Mouse (Mus musculus) myocyte (in vitro differentiated cells): ENCODE measurements around the gene Fam222b. TPM values are rescaled to one million over a fixed set of nuclear protein-coding genes. Genes with fewer than 3 reads are reported as not detected.

ENCODE experiments used
- H3K27me3 ChIP-seq: one replicate; pipeline ENCODE4 v1.6.1; 2011; ENCODE audit not compliant: control insufficient read depth, insufficient read depth, insufficient read length
- H3K36me3 ChIP-seq: one replicate; pipeline ENCODE4 v1.6.1; 2011; ENCODE audit not compliant: control insufficient read depth, insufficient read depth
- H3K4me2 ChIP-seq: one replicate; pipeline ENCODE4 v1.6.1; 2011; ENCODE audit warnings: low read depth, control low read depth
- H3K4me3 ChIP-seq: one replicate; pipeline ENCODE4 v1.5.1; 2011; ENCODE audit warnings: mild to moderate bottlenecking, control low read depth, moderate library complexity
- H3K79me2 ChIP-seq: one replicate; pipeline ENCODE4 v1.6.1; 2011; ENCODE audit not compliant: control insufficient read depth, insufficient read depth
- H3ac ChIP-seq: one replicate; pipeline ENCODE4 v1.6.1; 2011; ENCODE audit not compliant: control insufficient read depth, insufficient read length
- CEBPB ChIP-seq: IDR thresholded peaks from 2 replicates; pipeline ENCODE4 v1.6.1; 2011; ENCODE audit warnings: mild to moderate bottlenecking, moderate library complexity; ENCODE audit not compliant: poor library complexity, insufficient read depth, severe bottlenecking
- E2F4 ChIP-seq: IDR thresholded peaks from one replicate; pipeline ENCODE4 v1.6.1; 2011; ENCODE audit warnings: mild to moderate bottlenecking, control low read depth, moderate library complexity; ENCODE audit not compliant: insufficient read depth
- MAX ChIP-seq: IDR thresholded peaks from one replicate; pipeline ENCODE4 v1.6.1; 2011; ENCODE audit warnings: low read depth, mild to moderate bottlenecking, control low read depth
- MYOD1 ChIP-seq, 3 experiments: IDR thresholded peaks; one replicate each; pipeline ENCODE4 v1.6.1; 2011; ENCODE audit warnings: control low read depth in 2 of 3, low read depth in 2 of 3, mild to moderate bottlenecking in 2 of 3, moderate library complexity in 1 of 3; ENCODE audit not compliant: insufficient read length in 2 of 3, control insufficient read depth in 1 of 3
- MYOG ChIP-seq, 3 experiments: IDR thresholded peaks; one replicate each; pipeline ENCODE4 v1.6.1; 2011; ENCODE audit warnings: control low read depth in 2 of 3, low read depth in 2 of 3, mild to moderate bottlenecking in 2 of 3; ENCODE audit not compliant: insufficient read length in 2 of 3, control insufficient read depth in 1 of 3, insufficient read depth in 1 of 3
- POLR2A ChIP-seq: IDR thresholded peaks from one replicate; pipeline ENCODE4 v1.6.1; 2011; ENCODE audit warnings: low read depth, mild to moderate bottlenecking, control low read depth, moderate library complexity; ENCODE audit not compliant: insufficient read length
- POLR2AphosphoS2 ChIP-seq: IDR thresholded peaks from one replicate; pipeline ENCODE4 v1.6.1; 2011; ENCODE audit warnings: low read depth, control low read depth; ENCODE audit not compliant: insufficient read length
- REST ChIP-seq: IDR thresholded peaks from one replicate; pipeline ENCODE4 v1.6.1; 2011; ENCODE audit warnings: mild to moderate bottlenecking, control low read depth, moderate library complexity; ENCODE audit not compliant: insufficient read depth, insufficient read length
- SRF ChIP-seq: IDR thresholded peaks from one replicate; pipeline ENCODE4 v1.6.1; 2011; ENCODE audit warnings: low read depth; ENCODE audit not compliant: control insufficient read depth, insufficient read length
- TCF12 ChIP-seq: IDR thresholded peaks from one replicate; pipeline ENCODE4 v1.6.1; 2011; ENCODE audit warnings: mild to moderate bottlenecking, control low read depth; ENCODE audit not compliant: poor library complexity, insufficient read depth, severe bottlenecking
- TCF3 ChIP-seq: IDR thresholded peaks from one replicate; pipeline ENCODE4 v1.6.1; 2011; ENCODE audit warnings: low read depth, control low read depth; ENCODE audit not compliant: insufficient read length
- USF1 ChIP-seq: IDR thresholded peaks from one replicate; pipeline ENCODE4 v1.6.1; 2011; ENCODE audit warnings: low read depth, mild to moderate bottlenecking, control low read depth, moderate library complexity
- polyA plus RNA-seq: library from polyadenylated mRNA; unstranded; fragments of >200 nt; fragmentation: generic; extraction: Trizol; gene quantifications from one replicate; pipeline ENCODE4 v1.2.1, GENCODE M21; 2012; ENCODE audit warnings: missing spikeins

The Fam222b gene
- polyA plus RNA-seq, 1 experiment = 16.1 TPM

- peak overlapping the region; percentile 28 for H3K4me3 ChIP-seq
- no peaks in the 10 kb centered on the region for H3K36me3 ChIP-seq
- peak overlapping the region; percentile 41 for H3ac ChIP-seq
- H3K27me3 ChIP-seq = no peaks in the 10 kb centered on the region
- H3K79me2 ChIP-seq = peaks cover 94% of the 10 kb centered on the region
- TF ChIP-seq POLR2A (peak; percentile 21), MYOD1 (IDR thresholded peaks at IDR 0.05; ENCODE audit: control insufficient read depth in 1 of 3, insufficient read length in 2 of 3, low read depth in 2 of 3) (peak in 1 of 3 experiments; percentile 18), SRF (no peak), POLR2AphosphoS2 (no peak)
- peak overlapping the region; percentile 80 for H3K4me2 ChIP-seq
Measured at GRCm38 (mm10) chr11:78114676-78115366, 20.4 kb downstream of the Fam222b start.

- TF ChIP-seq E2F4 = peak; percentile 48
- TF ChIP-seq REST = no peak
- TF ChIP-seq POLR2AphosphoS2 = no peak
- Histone ChIP-seq H3ac (peak overlapping the region; percentile 41), H3K36me3 (no peaks in the 10 kb centered on the region), H3K4me3 (peak overlapping the region; percentile 28), H3K27me3 (no peaks in the 10 kb centered on the region), H3K79me2 (peaks cover 94% of the 10 kb centered on the region), H3K4me2 (peak overlapping the region; percentile 80)
Measured at GRCm38 (mm10) chr11:78115367-78116145, 21.1 kb downstream of the Fam222b start.

GRCm38 (mm10) chr11:78116146-78116410 is 21.6 kb downstream of the Fam222b start:
- peak overlapping the region; percentile 73 for H3K4me2 ChIP-seq
- no peak overlapping the region for H3ac ChIP-seq
- no peaks in the 10 kb centered on the region for H3K36me3 ChIP-seq
- H3K79me2 ChIP-seq = peaks cover 94% of the 10 kb centered on the region
- H3K4me3 ChIP-seq = peak overlapping the region; percentile 28
- TF ChIP-seq SRF (no peak), MYOG (IDR thresholded peaks at IDR 0.05; ENCODE audit: control insufficient read depth in 1 of 3, insufficient read depth in 1 of 3, insufficient read length in 2 of 3, low read depth in 2 of 3) (no peak), USF1 (no peak), MAX (no peak), TCF3 (no peak), E2F4 (no peak), POLR2A (no peak), POLR2AphosphoS2 (no peak), REST (no peak), TCF12 (no peak), CEBPB (no peak), MYOD1 (IDR thresholded peaks at IDR 0.05; ENCODE audit: control insufficient read depth in 1 of 3, insufficient read length in 2 of 3, low read depth in 2 of 3) (no peak)
- no peaks in the 10 kb centered on the region for H3K27me3 ChIP-seq

- TF ChIP-seq TCF12 (no peak), POLR2AphosphoS2 (no peak), MYOD1 (IDR thresholded peaks at IDR 0.05; ENCODE audit: control insufficient read depth in 1 of 3, insufficient read length in 2 of 3, low read depth in 2 of 3) (no peak), USF1 (no peak), POLR2A (no peak), REST (no peak), MYOG (IDR thresholded peaks at IDR 0.05; ENCODE audit: control insufficient read depth in 1 of 3, insufficient read depth in 1 of 3, insufficient read length in 2 of 3, low read depth in 2 of 3) (no peak), CEBPB (no peak), E2F4 (no peak), TCF3 (no peak)
- Histone ChIP-seq H3K36me3 (no peaks in the 10 kb centered on the region), H3K4me2 (no peak overlapping the region), H3K27me3 (no peaks in the 10 kb centered on the region), H3K4me3 (no peak overlapping the region), H3ac (no peak overlapping the region), H3K79me2 (peaks cover 95% of the 10 kb centered on the region)
Measured at GRCm38 (mm10) chr11:78118467-78118866, 24.0 kb downstream of the Fam222b start.

GRCm38 (mm10) chr11:78119898-78120297 is 25.4 kb downstream of the Fam222b start:
- TF ChIP-seq TCF3 = no peak
- TF ChIP-seq SRF = no peak
- no peak for TF ChIP-seq REST
- TF ChIP-seq TCF12 = no peak
- no peak for TF ChIP-seq CEBPB
- TF ChIP-seq POLR2AphosphoS2 = no peak
- no peak for TF ChIP-seq USF1
- no peak for TF ChIP-seq MAX
- no peak for TF ChIP-seq E2F4
- no peak for TF ChIP-seq MYOD1 (IDR thresholded peaks at IDR 0.05; ENCODE audit: control insufficient read depth in 1 of 3, insufficient read length in 2 of 3, low read depth in 2 of 3)
- TF ChIP-seq POLR2A = no peak
- no peak for TF ChIP-seq MYOG (IDR thresholded peaks at IDR 0.05; ENCODE audit: control insufficient read depth in 1 of 3, insufficient read depth in 1 of 3, insufficient read length in 2 of 3, low read depth in 2 of 3)
- Histone ChIP-seq H3K4me3 (no peak overlapping the region), H3K27me3 (no peaks in the 10 kb centered on the region), H3K79me2 (peaks cover 93% of the 10 kb centered on the region), H3ac (no peak overlapping the region), H3K36me3 (no peaks in the 10 kb centered on the region), H3K4me2 (no peak overlapping the region)
